Mouse (Mus musculus) C2C12 (cell line): ENCODE results near the gene Glod4. TPM values are rescaled to one million over a fixed set of nuclear protein-coding genes. Genes with fewer than 3 reads are reported as not detected.

Experiments
- H3K27me3 ChIP-seq: one replicate; pipeline ENCODE4 v1.6.1; 2011; ENCODE audit not compliant: control insufficient read depth, insufficient read depth, insufficient read length
- H3K36me3 ChIP-seq: one replicate; pipeline ENCODE4 v1.6.1; 2011; ENCODE audit not compliant: control insufficient read depth, insufficient read depth
- H3K4me3 ChIP-seq: one replicate; pipeline ENCODE4 v1.5.1; 2011; ENCODE audit warnings: mild to moderate bottlenecking, control low read depth; ENCODE audit not compliant: poor library complexity, insufficient read depth, severe bottlenecking
- H3K79me2 ChIP-seq: one replicate; pipeline ENCODE4 v1.6.1; 2011; ENCODE audit not compliant: control insufficient read depth, insufficient read depth
- H3K79me3 ChIP-seq: one replicate; pipeline ENCODE4 v1.6.1; 2011; ENCODE audit warnings: low read depth, control low read depth
- H3ac ChIP-seq: one replicate; pipeline ENCODE3; 2011; ENCODE audit warnings: low read depth; ENCODE audit not compliant: control insufficient read depth, insufficient read length
- CEBPB ChIP-seq: IDR thresholded peaks from one replicate; pipeline ENCODE4 v1.6.1; 2011; ENCODE audit warnings: low read depth, mild to moderate bottlenecking, control low read depth, moderate library complexity
- CTCF ChIP-seq: IDR thresholded peaks from one replicate; pipeline ENCODE4 v1.5.1; 2011; ENCODE audit not compliant: control insufficient read depth, insufficient read depth, insufficient read length
- FOSL1 ChIP-seq: IDR thresholded peaks from one replicate; pipeline ENCODE4 v1.8.0; 2011; ENCODE audit warnings: mild to moderate bottlenecking, low read length; ENCODE audit not compliant: poor library complexity, insufficient read depth, severe bottlenecking
- MAX ChIP-seq: IDR thresholded peaks from one replicate; pipeline ENCODE4 v1.6.1; 2011; ENCODE audit warnings: mild to moderate bottlenecking, control low read depth
- MYOD1 ChIP-seq: IDR thresholded peaks from one replicate; pipeline ENCODE4 v1.6.1; 2011; ENCODE audit warnings: low read depth; ENCODE audit not compliant: control insufficient read depth, insufficient read length
- MYOG ChIP-seq: IDR thresholded peaks from one replicate; pipeline ENCODE4 v1.6.1; 2011; ENCODE audit not compliant: control insufficient read depth, insufficient read length; ENCODE audit errors: extremely low read depth
- USF1 ChIP-seq: IDR thresholded peaks from one replicate; pipeline ENCODE4 v1.6.1; 2011; ENCODE audit warnings: low read depth, mild to moderate bottlenecking, control low read depth, moderate library complexity
- polyA plus RNA-seq: library from polyadenylated mRNA; unstranded; fragments of >200 nt; fragmentation: generic; extraction: Trizol; gene quantifications from one replicate; pipeline ENCODE4 v1.2.1, GENCODE M21; 2012; ENCODE audit warnings: missing spikeins

The Glod4 gene
- polyA plus RNA-seq, 1 experiment, result 34.2 TPM

GRCm38 (mm10) chr11:76153236-76153951, 90.1 kb downstream of the Glod4 start:
- TF ChIP-seq MYOD1 (no peak), CEBPB (no peak), CTCF (no peak), FOSL1 (no peak), MAX (no peak), USF1 (no peak), MYOG (no peak)
- Histone ChIP-seq H3K4me3 (no peak overlapping the region), H3ac (no peak overlapping the region), H3K79me2 (no peaks in the 10 kb centered on the region), H3K79me3 (no peaks in the 10 kb centered on the region), H3K36me3 (peaks cover 29% of the 10 kb centered on the region), H3K27me3 (no peaks in the 10 kb centered on the region)

GRCm38 (mm10) chr11:76150980-76151379, 92.5 kb downstream of the Glod4 start:
- TF ChIP-seq FOSL1, result no peak
- no peak for TF ChIP-seq CEBPB
- Histone ChIP-seq H3K4me3 (no peak overlapping the region), H3K27me3 (no peaks in the 10 kb centered on the region), H3K79me2 (no peaks in the 10 kb centered on the region), H3ac (no peak overlapping the region), H3K36me3 (peaks cover 29% of the 10 kb centered on the region), H3K79me3 (no peaks in the 10 kb centered on the region)

- H3K79me2 ChIP-seq, result no peaks in the 10 kb centered on the region
- H3ac ChIP-seq, result no peak overlapping the region
- H3K27me3 ChIP-seq, result no peaks in the 10 kb centered on the region
- no peaks in the 10 kb centered on the region for H3K79me3 ChIP-seq
- TF ChIP-seq CEBPB, result no peak
- H3K4me3 ChIP-seq, result no peak overlapping the region
- peaks cover 20% of the 10 kb centered on the region for H3K36me3 ChIP-seq
These were observed 95.2 kb downstream of the Glod4 start for GRCm38 (mm10) chr11:76148055-76149008.

- Histone ChIP-seq H3K4me3 (no peak overlapping the region), H3ac (no peak overlapping the region)
- TF ChIP-seq CEBPB (no peak), USF1 (no peak), MYOD1 (no peak), CTCF (no peak)
These were observed 97.1 kb downstream of the Glod4 start for GRCm38 (mm10) chr11:76146187-76147010.

GRCm38 (mm10) chr11:76145169-76145568, 98.4 kb downstream of the Glod4 start:
- peaks cover 6% of the 10 kb centered on the region for H3K36me3 ChIP-seq
- no peaks in the 10 kb centered on the region for H3K79me2 ChIP-seq
- H3K79me3 ChIP-seq, result no peaks in the 10 kb centered on the region
- TF ChIP-seq CTCF (no peak), MYOG (no peak), MYOD1 (no peak), MAX (no peak), USF1 (no peak), FOSL1 (no peak), CEBPB (no peak)
- H3K4me3 ChIP-seq, result no peak overlapping the region
- H3ac ChIP-seq, result no peak overlapping the region
- no peaks in the 10 kb centered on the region for H3K27me3 ChIP-seq

More at GRCm38 (mm10) chr11:76146187-76147010, 97.1 kb downstream of the Glod4 start:
- H3K79me3 ChIP-seq, result no peaks in the 10 kb centered on the region
- peaks cover 15% of the 10 kb centered on the region for H3K36me3 ChIP-seq
- no peaks in the 10 kb centered on the region for H3K27me3 ChIP-seq
- no peaks in the 10 kb centered on the region for H3K79me2 ChIP-seq
